Mouse (Mus musculus) frontal cortex, postnatal 10 days (tissue): ENCODE data around the gene Cdhr5.
A peak's percentile ranks its signal among the peaks of the same experiment; 100 is the strongest.

Experiments
- DNase-seq, 2 experiments: peaks; one replicate each; pipeline ENCODE4 v3.0.0; 2022; ENCODE audit warnings: low spot score in 2 of 2, mixed read lengths in 1 of 2

Cdhr5 gene

GRCm38 (mm10) chr7:141222696-141223215 lies 53.8 kb downstream of the Cdhr5 start:
- no peak for DNase-seq

- DNase-seq: no peak
Measured at GRCm38 (mm10) chr7:141222126-141222467, 54.5 kb downstream of the Cdhr5 start.

- peak; percentile 91 to 92 for DNase-seq
Measured at GRCm38 (mm10) chr7:141221249-141222125, 55.1 kb downstream of the Cdhr5 start.

DNA sequence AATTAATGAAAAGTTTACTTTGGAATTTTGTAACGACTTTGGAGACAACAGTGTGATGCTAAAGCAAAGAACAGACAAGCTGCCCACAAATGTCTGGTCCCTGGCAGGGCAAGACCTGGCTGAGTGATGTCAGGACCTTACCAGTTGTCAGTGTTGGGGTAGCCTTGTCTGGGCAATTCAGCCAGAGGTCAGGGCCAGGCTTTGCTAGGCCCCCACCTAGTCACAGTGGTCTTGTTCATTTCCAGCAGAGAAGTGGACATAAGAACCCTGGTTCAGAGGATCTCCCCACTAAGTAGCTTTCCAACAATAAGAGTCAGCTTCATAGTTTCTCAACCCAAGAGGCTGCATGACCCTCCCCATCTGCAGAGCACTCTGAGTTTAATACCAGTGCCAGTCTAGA lies 56.2 kb downstream of the Cdhr5 start:
- no peak for DNase-seq

GRCm38 (mm10) chr7:141219558-141220099 lies 57.0 kb downstream of the Cdhr5 start:
- no peak for DNase-seq
